Mouse (Mus musculus) lung, postnatal 25 days (tissue): Measurements from ENCODE around the gene Immp2l.
"Not testable (repeated sequence)": the region's sequence is repeated elsewhere in the genome, so short reads cannot be mapped to it uniquely, and the experiment has no call there.

ENCODE experiments used
- DNase-seq: peaks from one replicate; pipeline ENCODE4 v3.0.0; 2022; ENCODE audit warnings: low spot score

Immp2l gene

DNA sequence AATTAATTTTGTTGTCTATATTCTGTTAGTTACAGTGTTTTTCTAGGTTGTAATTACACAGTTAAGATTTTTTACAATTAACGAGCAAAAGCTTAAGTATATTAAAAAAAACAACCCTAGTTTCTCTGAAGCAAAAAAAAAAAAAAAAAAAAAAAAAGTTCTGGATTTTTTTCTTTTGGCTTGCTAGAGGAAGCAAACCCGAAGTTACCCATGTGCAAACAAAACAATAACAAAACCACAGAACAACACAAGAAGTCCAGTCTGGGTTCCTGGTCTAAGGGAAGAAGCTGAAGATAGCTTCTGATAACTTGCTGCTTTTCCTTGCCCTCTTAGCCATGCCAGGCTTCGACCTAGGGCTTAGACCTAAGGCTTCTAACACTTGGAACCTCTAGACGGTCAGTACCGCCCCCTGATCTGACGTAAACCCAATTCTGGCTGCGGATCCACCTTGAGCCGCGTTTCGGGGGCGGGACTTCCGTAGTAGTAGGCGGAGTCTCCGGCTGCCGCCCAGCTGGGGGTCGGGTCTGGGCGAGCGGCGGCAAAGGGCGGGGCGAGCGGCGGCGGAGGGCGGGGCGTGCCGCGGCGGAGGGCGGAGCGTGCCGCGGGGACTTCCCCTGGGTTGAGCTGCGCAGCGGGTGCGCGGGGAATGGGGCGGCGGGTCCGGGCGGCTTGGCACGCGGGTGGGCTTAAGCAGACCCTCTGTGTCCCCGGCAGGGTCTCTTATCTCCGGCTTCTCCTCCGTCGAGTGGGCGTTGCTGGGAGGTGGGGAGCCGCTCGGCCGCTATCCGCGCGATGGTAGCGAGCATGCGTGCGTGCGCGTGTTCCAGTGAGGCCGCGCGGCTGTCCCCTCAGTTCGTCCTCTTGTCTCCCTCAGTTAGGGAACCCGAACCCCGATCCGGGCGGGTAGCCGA lies at the start of gene Immp2l:
Immp2l (plus strand) TSS at position 580 of the 911 bp plus-strand sequence.
- peak; percentile 97 for DNase-seq

DNA sequence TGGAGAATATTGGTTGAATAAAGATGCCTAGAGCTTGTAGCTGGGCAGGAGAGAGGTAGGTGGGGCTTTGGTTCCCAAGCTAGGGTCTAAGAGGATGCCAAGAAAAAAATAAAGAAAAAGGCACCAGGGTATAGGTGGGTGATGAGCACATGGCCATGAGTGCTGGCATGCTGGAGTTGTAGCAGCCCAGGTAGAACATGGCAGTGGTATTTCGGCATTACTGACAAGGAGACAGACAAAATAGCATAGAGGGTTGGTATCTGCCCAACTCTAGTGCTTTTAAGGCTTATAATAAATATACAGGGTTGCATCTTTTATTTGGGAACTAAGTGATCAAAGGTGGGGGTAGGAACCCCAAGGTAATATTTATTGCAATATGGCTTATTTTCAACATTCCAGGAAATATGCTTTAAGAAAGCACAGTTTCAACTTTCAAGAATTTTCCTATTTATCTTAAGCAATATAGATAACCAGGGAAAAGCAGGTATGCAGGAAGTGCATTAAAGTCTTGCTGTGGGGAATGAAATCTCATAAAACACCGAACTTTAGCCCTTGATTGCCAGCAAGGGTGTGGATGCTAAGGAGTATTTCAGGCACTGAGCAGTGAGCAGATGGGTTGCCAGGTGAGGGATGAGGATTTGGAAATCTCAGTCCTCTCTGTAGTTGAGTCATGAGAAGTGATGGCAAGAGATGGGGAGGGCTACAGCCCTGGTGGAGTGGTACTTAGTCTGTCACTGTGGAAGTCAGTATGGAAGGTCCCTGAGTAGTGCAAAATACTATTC lies 45.0 kb upstream of the Immp2l start:
- no peak for DNase-seq

DNA sequence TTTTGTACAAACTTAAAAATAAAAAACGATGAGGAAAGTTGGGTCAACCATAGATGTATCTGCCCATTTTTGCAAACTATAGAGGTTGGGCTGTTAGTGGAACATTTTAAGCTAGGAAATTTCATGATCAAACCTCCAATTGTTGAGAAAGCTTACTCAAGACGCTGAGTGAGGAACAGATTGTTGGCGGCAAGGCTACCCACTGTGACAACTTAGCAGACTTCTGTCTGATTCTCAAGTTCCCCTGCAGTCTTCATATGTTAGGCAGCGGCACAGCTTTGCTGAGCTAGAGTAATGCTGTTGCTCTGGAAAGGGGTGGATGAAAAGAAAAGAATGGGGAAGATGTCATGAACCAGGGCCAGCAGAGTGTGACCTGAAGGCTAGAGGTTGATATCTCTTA lies 44.2 kb upstream of the Immp2l start:
- no peak for DNase-seq

- no peak for DNase-seq
Measured at GRCm38 (mm10) chr12:40980160-40980559, 43.7 kb upstream of the Immp2l start.

GRCm38 (mm10) chr12:40983021-40983420 lies 40.9 kb upstream of the Immp2l start:
- no peak for DNase-seq

- no peak for DNase-seq
Measured at GRCm38 (mm10) chr12:40984735-40985134, 39.2 kb upstream of the Immp2l start.

- no peak for DNase-seq
Measured at GRCm38 (mm10) chr12:40985791-40986190, 38.1 kb upstream of the Immp2l start.

- no peak for DNase-seq
Measured at GRCm38 (mm10) chr12:40988311-40989065, 35.4 kb upstream of the Immp2l start.

DNA sequence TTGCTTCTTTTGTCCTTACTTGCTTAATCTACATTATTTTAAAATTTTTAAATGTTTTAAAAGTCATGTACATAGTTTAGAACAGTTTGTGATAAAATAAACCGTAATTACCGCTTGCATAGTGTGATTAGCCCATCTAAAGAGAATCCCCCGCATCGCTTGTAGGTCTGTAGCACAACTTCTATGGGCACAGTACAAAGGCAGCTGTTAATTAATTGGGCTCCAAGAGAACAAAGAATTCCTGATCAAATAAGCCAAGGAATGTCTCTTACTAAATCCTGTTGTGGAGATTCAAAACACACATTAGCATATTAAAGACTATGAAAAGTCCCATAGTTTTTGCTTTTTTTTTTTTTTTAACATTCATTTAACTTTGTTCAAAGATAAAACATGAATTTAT lies 32.2 kb upstream of the Immp2l start:
- no peak for DNase-seq

DNA sequence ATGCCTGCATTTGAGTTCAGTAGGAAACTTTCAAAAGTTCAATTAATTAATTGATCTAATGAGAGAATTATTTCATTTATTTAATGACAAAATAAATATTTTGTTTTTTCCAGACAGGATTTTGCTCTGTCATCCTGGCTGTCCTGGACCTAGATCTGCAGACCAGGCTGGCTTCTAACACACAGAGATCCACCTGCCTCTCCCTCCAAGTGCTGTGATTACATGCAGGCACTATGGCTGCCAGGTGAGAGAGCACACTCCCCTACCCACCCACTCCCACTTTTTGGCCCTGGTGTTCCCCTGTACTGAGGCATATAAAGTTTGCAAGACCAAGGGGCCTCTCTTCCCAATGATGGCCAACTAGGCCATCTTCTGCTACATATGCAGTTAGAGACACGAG lies 31.7 kb upstream of the Immp2l start:
- not testable (repeated sequence) for DNase-seq

DNA sequence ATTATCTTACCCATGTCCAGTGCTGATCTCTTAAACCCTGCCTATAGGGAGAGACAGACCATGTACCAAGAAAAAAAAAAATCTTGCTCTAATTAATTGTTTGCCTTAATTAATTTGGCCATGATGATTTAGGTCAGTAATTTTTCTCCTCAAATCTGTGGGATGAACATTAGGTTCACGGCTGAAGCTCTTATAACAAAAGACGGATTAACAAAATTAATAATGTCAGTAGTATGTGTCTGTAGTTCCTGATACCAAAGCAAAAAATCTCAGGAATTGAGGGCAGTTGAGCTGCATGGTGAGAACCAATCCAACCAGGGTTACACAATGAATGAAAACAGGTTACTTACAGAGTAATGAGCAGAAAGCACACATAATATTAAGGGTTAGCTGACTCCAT lies 29.0 kb upstream of the Immp2l start:
- no peak for DNase-seq

DNA sequence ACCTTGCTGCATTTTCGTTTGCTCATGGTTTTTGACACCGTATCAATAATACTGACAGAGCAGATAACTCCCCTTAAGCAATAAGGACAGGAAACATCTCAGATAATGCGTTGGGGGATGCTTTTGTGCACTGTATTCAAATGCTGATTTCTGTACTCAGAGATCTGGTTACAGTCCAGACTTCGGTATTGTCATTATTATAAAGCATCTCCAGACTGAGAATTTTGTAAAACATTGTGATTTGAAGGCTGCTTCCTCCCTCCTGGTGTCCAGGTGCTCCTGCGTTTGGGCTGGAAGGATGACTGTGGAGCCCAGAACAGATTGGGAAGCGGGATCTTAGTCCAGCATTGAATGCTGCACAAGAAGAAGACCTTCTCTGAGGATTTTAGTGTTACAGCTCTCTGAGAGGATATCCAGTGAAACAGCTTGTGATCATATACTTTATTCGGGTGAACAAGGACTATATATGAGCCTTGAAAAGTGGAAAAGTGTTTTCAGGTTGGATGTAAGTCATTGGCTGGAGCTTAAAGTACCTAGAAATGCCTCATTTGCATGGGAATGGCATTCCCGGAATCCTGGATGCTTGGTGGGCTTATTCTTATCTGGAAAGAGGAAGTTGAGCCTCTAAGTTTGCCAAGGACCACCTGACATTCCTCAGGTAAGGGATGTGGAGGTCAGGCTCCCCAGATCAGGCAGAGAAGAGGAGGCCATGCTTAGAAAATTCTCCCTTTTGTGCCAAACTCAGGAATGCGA lies 28.1 kb upstream of the Immp2l start:
- no peak for DNase-seq

GRCm38 (mm10) chr12:41022516-41022915 lies 1.4 kb upstream of the Immp2l start:
- peak; percentile 8 for DNase-seq

GRCm38 (mm10) chr12:41024512-41024911 lies 622 bp downstream of the Immp2l start:
- DNase-seq = no peak

DNA sequence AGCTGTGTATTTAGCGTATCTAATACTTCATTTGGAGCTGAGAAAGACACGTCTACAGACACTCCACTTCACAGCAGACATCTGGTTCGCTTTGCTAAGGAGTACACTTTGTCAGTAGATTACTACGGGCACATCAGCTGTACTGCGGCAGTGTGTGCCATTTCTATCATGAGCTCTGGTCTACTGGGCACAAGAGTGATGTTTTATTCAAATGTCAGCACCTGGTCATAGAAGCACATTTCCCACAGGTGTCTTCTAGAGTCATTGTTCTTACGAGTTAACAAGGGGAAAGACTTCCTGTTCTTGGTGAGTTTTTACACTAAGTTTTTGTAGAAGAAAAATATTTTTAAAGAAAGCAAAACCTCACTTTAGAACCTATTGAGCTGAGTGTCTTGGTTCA lies 3.6 kb downstream of the Immp2l start:
- no peak for DNase-seq

DNA sequence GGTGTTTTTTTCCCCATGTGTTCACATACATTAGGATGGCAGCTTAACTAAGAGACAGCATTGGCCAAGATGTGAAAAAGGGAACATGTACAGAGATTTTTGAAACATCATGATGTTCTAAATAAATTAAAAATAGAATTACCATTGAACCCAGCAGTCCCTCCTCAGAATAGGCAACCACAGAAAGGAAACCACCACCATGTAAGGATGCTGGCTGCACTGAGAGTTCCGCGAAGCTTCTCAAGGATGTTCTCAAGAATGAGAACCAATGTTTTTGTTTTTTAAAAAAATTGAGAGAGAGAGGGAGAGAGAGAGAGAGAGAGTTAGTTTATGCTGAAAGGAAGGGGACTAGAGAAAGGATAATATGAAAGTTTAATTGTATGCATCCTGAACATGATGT lies 7.2 kb downstream of the Immp2l start:
- DNase-seq = no peak

DNA sequence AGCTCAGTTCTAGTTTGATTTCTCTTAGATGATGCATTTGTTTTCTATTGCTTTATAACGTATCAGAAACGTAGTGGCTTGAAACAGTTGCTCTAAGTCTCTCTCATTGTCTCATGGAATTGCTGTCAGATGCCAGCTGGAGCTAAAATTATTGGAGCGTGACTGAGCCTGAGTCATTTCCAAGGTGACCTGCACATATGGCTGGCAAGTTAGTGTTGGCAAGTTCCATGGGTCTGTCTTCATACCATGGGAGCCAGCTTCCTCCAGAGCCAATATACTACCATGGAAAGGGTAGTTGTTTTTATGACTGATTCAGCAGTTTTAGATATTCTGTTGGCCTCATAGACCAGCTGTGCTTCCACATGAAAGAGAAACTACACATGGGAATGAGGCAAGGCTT lies 9.3 kb downstream of the Immp2l start:
- DNase-seq = no peak

DNA sequence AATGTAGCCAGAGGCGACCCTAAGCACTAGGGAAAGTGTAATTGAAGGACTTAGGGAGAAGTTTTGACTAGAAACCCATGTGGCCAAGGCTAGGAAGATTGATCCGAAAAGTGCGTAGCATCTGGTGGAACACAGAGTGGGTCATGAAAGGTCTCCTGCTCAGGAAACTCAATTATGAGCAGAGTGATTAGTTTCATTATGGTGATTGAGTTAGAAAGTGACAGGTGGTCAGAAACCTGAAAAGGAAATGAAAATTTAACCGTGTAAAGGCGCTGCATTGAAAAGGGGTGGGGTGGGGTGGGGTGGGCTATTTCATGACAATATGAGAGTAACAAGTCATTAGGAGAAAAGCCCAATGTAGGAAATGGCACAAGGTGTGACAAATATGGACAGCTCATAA lies 15.9 kb downstream of the Immp2l start:
- no peak for DNase-seq

DNA sequence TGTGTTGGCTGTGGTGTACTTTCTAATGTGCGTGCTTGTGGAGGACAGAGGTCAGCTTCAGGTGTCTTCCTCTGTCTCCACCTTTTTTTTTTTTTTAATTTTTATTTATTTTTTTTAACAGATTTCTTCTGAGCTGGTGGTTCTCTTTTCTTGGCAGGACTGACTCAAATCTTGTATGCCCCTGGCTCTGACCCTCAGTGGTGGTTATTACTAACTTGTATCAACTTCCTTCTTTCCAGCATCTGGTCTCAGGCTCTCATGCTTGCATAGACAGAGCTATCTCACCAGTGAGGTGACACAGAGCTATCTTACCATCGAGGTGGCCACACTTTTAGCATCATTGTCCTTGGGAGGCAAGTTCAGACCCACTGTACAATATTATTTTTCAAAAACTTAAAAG lies 17.8 kb downstream of the Immp2l start:
- no peak for DNase-seq

GRCm38 (mm10) chr12:41044493-41045132 lies 20.7 kb downstream of the Immp2l start:
- no peak for DNase-seq

GRCm38 (mm10) chr12:41047085-41047766 lies 23.3 kb downstream of the Immp2l start:
- no peak for DNase-seq
